Comparison of ENCODE assay signal across 14 mouse cellular contexts in the genomic region with DNA sequence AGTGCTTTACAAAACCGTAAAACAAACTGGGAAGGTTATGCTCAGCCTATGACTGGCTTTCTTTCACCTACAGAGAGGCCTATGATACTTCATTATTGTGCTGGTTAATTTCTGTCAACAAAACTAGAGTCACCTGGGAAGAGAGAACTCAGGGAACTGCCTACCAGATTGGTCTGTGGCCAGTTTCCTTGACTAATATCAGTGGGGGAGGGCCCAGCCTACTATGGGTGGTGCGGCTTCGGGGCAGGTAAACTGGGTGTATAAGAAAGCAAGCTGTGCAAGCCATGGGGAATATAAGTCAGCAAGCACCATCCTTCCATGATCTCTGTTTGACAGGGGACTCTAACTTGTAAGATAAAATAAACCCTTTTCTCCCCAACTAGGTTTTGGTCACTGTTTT.
"Had no signal": no experiment of that assay in that cellular context is flagged by ENCODE, and none has a peak within 500 bp of the region (broad histone marks: within the 10 kb centered on the region; RNA-seq: fewer than 3 reads in every experiment).

No protein-coding gene starts in this region.

- H3K9me3 ChIP-seq: limb, embryonic 10.5 days; liver, embryonic 15.5 days; lung, embryonic 15.5 days; megakaryocyte, embryonic 14.5 days; midbrain, embryonic 15.5 days; neural tube, embryonic 12.5 days had no signal

- ATAC-seq: hindbrain, postnatal 0 days; midbrain, embryonic 15.5 days had no signal

- H3K4me1 ChIP-seq: midbrain, embryonic 15.5 days; neural tube, embryonic 12.5 days had no signal

- H3K27ac ChIP-seq: hindbrain, postnatal 0 days; kidney, postnatal 0 days; limb, embryonic 10.5 days; liver, embryonic 15.5 days; lung, embryonic 15.5 days; macrophage; midbrain, embryonic 15.5 days; neural tube, embryonic 12.5 days had no signal

- H3K9ac ChIP-seq: liver, embryonic 15.5 days; lung, embryonic 15.5 days; midbrain, embryonic 15.5 days; neural tube, embryonic 12.5 days had no signal

- H3K36me3 ChIP-seq: liver, embryonic 15.5 days; lung, embryonic 15.5 days; midbrain, embryonic 15.5 days had no signal

- DNase-seq: kidney, adult 8-10 months; thymus, adult 2 months; thymus, postnatal 25 days had no signal

- H3K4me3 ChIP-seq: limb, embryonic 10.5 days; liver, embryonic 15.5 days; lung, embryonic 15.5 days; megakaryocyte, embryonic 14.5 days; midbrain, embryonic 15.5 days; neural tube, embryonic 12.5 days had no signal

- H3K4me2 ChIP-seq: liver, embryonic 11.5 days; liver, embryonic 15.5 days; lung, embryonic 15.5 days; midbrain, embryonic 11.5 days; midbrain, embryonic 15.5 days; neural tube, embryonic 12.5 days had no signal

- H3K27me3 ChIP-seq: liver, embryonic 15.5 days; lung, embryonic 15.5 days; megakaryocyte, embryonic 14.5 days; midbrain, embryonic 15.5 days; neural tube, embryonic 12.5 days had no signal
